Mouse (Mus musculus) adipose tissue, adult 10 weeks (tissue): ENCODE results near the gene Olfr1424. TPM values are rescaled to one million over a fixed set of nuclear protein-coding genes. Genes with fewer than 3 reads are reported as not detected.

ENCODE experiments used
- polyA plus RNA-seq: library from polyadenylated mRNA; stranded (reverse); fragments of 350-450 nt; fragmentation: Illumina TruSeq; extraction: RNeasy Lipid Tissue Mini Kit (QIAGEN cat#74804); gene quantifications from one replicate; pipeline ENCODE4 v1.2.3, GENCODE M21; 2014; ENCODE audit warnings: low read depth, low replicate concordance

Olfr1424 gene
- not detected for polyA plus RNA-seq

GRCm38 (mm10) chr19:12062582-12062981 lies at the start of gene Olfr1424:
Olfr1424 (minus strand) TSS chr19:12062682.

DNA sequence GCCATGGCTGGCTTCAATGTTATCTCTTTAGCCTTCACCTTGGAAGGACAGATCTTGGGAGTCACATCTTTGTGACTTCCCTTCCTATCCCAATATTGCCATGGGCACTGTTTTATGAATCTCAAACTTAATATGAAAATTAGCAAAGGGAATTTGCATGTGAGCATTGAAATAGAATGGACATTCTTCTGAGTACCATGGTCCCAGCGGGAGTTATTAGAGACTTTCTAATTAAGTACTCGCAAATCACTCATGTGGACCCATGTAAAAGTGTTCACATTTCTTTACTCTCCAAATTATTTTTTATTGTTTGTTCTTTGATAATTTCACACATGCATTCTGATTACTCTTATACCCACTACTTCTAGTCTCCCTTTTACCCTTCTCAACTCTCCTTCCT lies 40.8 kb upstream of the Olfr1424 start, which contains the start of gene Olfr1427:
Gene Olfr1427 (minus strand): TSS at position 101 of the 400 bp plus-strand sequence.

DNA sequence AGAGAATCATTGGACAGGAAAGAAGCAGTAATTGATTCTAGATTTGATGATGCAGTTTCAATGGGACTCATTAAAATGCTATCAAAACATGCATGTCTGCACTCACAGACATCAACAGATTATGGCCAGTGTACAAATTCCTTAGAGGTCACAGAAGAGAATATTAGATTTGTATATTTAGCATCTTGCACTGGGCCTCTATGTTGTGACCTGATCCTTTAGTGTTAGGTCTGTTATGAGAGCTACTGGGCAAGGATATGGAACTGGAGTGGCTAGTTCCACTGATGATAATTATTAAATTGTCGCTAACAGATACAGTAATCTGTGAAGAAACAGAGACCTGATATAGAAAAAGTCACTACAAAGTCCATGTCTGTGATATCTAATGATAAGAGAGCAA lies 29.4 kb upstream of the Olfr1424 start, which contains the start of gene Olfr1426:
Gene Olfr1426 (minus strand): TSS at position 101 of the 400 bp plus-strand sequence.

DNA sequence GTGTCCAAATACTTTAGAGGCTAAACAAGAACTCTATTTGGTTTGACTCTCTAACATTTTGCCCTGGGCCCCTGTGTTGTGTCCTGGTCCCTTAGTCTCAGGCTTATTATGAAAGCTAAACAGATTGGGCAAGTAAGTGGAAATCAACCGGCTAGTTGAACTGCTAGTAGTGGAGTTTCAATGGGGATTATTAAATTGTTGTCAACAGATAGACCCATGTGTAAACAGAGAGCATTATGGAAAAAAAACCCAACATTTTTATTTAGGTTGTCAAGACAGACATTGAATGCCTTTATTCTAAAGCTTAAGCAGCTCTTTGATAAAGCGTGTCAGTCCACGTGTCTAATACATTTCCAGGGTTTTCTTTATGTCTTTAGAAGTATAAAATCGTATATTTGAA lies 15.1 kb upstream of the Olfr1424 start, which contains the start of gene Olfr1425:
Gene Olfr1425 (minus strand): TSS at position 101 of the 400 bp plus-strand sequence.

GRCm38 (mm10) chr19:12041217-12041616 lies 21.3 kb downstream of the Olfr1424 start, which contains the start of gene Olfr1423:
Olfr1423 (minus strand) TSS chr19:12041317.

Other genes with a start within 250 kb of the Olfr1424 start
- gene Stx3, start 243.3 kb downstream of the Olfr1424 start, polyA plus RNA-seq = 22.8 TPM
- not detected for gene Olfr1417, start 223.5 kb downstream of the Olfr1424 start, polyA plus RNA-seq
- gene Olfr1418, start 201.6 kb downstream of the Olfr1424 start, polyA plus RNA-seq = not detected
- gene Olfr1419, start 187.6 kb downstream of the Olfr1424 start, polyA plus RNA-seq = not detected
- not detected for gene Olfr1420, start 176.1 kb downstream of the Olfr1424 start, polyA plus RNA-seq
- gene Patl1, start 150.3 kb downstream of the Olfr1424 start, polyA plus RNA-seq = 13.5 TPM
- 46.9 TPM for gene Osbp, start 96.7 kb downstream of the Olfr1424 start, polyA plus RNA-seq
- gene Olfr1423, start 21.4 kb downstream of the Olfr1424 start, polyA plus RNA-seq = not detected
- not detected for gene Olfr1425, start 15.0 kb upstream of the Olfr1424 start, polyA plus RNA-seq
- gene Olfr1426, start 29.3 kb upstream of the Olfr1424 start, polyA plus RNA-seq = not detected
- not detected for gene Olfr1427, start 40.7 kb upstream of the Olfr1424 start, polyA plus RNA-seq
- not detected for gene Olfr1428, start 53.2 kb upstream of the Olfr1424 start, polyA plus RNA-seq
- gene Olfr76, start 60.5 kb upstream of the Olfr1424 start, polyA plus RNA-seq = not detected
- not detected for gene Olfr1555-ps1, start 107.4 kb upstream of the Olfr1424 start, polyA plus RNA-seq
- not detected for gene Olfr1431, start 138.0 kb upstream of the Olfr1424 start, polyA plus RNA-seq
- not detected for gene Olfr1432, start 169.9 kb upstream of the Olfr1424 start, polyA plus RNA-seq
- gene Olfr262, start 179.0 kb upstream of the Olfr1424 start, polyA plus RNA-seq = not detected
- gene Olfr235, start 198.3 kb upstream of the Olfr1424 start, polyA plus RNA-seq = not detected
- not detected for gene Olfr1434, start 217.2 kb upstream of the Olfr1424 start, polyA plus RNA-seq
- not detected for gene Olfr1436, start 236.4 kb upstream of the Olfr1424 start, polyA plus RNA-seq